Mouse (Mus musculus): ENCODE results near the gene Srd5a2. TPM values are rescaled to one million over a fixed set of nuclear protein-coding genes. Genes with fewer than 3 reads are reported as not detected.

Gene Srd5a2
- polyA plus RNA-seq, 1 experiment from 2014 or later = not detected

DNA sequence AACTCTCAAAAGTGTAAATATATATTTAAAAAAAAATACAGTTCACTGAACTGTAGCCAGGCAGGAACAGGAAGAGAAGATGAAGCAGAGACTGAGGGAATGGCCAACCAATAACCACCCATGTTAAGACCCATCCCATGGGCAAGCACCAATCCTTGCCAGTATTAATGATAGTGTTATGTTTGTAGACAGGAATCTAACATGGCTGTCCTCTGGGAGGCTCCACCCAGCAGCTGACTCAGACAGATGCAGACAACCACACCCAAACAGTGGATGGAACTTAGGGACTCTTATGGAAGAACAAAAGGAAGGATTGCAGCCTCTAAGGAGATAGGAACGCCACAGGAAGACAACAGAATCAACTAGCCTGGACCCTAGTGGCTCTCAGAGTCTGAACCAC, 64.8 kb downstream of the Srd5a2 start:
- H3K9ac ChIP-seq = no peak overlapping the region
- H3K4me1 ChIP-seq = 0 out of 2 replicates have a peak, but pooled peaks cover 5% of the 10 kb centered on the region
- no peaks in the 10 kb centered on the region for H3K27me3 ChIP-seq
- no peak for ATAC-seq (ENCODE audit: borderline replicate concordance, extremely low read depth, low FRiP score, low TSS enrichment)
- H3K4me3 ChIP-seq = no peak overlapping the region
- H3K9me3 ChIP-seq = no peaks in the 10 kb centered on the region
- no peaks in the 10 kb centered on the region for H3K36me3 ChIP-seq
- H3K27ac ChIP-seq = no peak overlapping the region
- WGBS = 71% methylated on average over 1 of the region's 1 CpGs
- H3K4me2 ChIP-seq = no peak overlapping the region

DNA sequence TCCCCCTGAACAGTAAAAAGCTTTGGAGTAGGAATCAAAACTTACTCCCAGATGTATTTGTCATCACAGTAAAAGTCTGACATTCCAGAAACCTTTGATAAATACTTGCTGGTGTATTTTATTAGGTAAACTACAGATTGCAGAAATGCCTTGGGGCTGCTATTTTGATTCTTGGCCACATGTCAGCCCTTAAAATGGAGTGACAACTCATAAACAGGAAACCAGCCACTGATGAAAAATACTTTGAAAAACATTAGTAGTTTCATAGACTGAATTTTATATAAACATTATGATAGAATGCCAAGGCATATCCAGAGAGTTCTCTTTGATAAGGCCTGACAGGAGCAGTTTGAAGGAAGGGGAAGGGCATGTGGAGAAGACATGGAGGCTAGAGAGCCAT, 71.7 kb downstream of the Srd5a2 start:
- ATAC-seq (ENCODE audit: borderline replicate concordance, extremely low read depth, low FRiP score, low TSS enrichment) = no peak
- H3K27ac ChIP-seq = no peak overlapping the region
- no peak overlapping the region for H3K4me3 ChIP-seq
- no peak overlapping the region for H3K9ac ChIP-seq
- no peak overlapping the region for H3K4me2 ChIP-seq
- H3K4me1 ChIP-seq = peaks cover 3% of the 10 kb centered on the region; the same call in 1 of the 2 replicates
- no peaks in the 10 kb centered on the region for H3K27me3 ChIP-seq
- no peaks in the 10 kb centered on the region for H3K36me3 ChIP-seq
- no peaks in the 10 kb centered on the region for H3K9me3 ChIP-seq

DNA sequence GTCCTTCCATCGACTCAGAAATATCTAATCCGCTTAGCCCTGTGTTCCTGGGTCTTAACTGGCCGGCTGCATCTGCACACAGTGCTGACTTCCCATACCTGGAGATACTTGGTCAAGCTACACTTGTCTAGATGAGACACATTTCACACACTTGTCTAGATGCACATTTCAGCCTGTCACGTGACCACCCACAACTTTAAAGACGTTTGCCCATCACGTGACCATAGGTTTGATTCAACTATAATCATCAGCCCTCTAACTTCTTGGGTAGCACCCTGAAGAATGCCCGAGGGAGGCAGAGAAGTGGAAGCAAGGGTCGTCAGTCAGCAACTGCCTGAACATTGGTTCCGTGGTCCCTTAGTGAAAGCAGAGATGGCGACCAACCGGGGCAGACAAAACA, 75.1 kb downstream of the Srd5a2 start:
- Histone ChIP-seq H3K4me2 (no peak overlapping the region), H3K27ac (no peak overlapping the region), H3K9me3 (no peaks in the 10 kb centered on the region), H3K4me3 (no peak overlapping the region), H3K4me1 (peaks cover 13% of the 10 kb centered on the region), H3K36me3 (no peaks in the 10 kb centered on the region), H3K9ac (no peak overlapping the region), H3K27me3 (no peaks in the 10 kb centered on the region)
- 88% methylated on average over 11 of the region's 11 CpGs for WGBS
- no peak for ATAC-seq (ENCODE audit: borderline replicate concordance, extremely low read depth, low FRiP score, low TSS enrichment)

DNA sequence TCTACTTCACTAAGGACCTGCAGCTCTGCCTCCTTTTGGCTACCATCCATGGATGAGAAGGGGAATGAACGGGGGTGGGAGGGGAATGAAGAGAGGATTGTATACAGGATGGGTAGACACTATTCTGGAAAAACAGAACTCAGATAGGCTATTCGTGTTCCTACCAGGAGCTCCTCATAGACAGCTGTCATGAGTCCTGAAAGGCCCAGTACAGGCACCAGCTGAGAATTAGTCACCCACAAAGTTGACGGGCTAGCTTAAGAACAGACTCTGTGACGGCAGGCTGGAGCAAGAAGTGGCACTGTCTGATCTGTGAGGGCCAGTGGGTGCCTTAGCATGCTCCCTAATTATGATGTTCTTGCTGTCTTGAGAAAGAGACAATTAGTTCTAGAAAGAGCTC, 76.4 kb downstream of the Srd5a2 start:
- H3K9me3 ChIP-seq = no peaks in the 10 kb centered on the region
- H3K4me2 ChIP-seq = no peak overlapping the region
- peaks cover 13% of the 10 kb centered on the region for H3K4me1 ChIP-seq
- H3K27me3 ChIP-seq = no peaks in the 10 kb centered on the region
- H3K27ac ChIP-seq = no peak overlapping the region
- no peak overlapping the region for H3K4me3 ChIP-seq
- WGBS = 68% methylated on average over 4 of the region's 4 CpGs
- ATAC-seq (ENCODE audit: borderline replicate concordance, extremely low read depth, low FRiP score, low TSS enrichment) = no peak
- H3K9ac ChIP-seq = no peak overlapping the region
- H3K36me3 ChIP-seq = no peaks in the 10 kb centered on the region

DNA sequence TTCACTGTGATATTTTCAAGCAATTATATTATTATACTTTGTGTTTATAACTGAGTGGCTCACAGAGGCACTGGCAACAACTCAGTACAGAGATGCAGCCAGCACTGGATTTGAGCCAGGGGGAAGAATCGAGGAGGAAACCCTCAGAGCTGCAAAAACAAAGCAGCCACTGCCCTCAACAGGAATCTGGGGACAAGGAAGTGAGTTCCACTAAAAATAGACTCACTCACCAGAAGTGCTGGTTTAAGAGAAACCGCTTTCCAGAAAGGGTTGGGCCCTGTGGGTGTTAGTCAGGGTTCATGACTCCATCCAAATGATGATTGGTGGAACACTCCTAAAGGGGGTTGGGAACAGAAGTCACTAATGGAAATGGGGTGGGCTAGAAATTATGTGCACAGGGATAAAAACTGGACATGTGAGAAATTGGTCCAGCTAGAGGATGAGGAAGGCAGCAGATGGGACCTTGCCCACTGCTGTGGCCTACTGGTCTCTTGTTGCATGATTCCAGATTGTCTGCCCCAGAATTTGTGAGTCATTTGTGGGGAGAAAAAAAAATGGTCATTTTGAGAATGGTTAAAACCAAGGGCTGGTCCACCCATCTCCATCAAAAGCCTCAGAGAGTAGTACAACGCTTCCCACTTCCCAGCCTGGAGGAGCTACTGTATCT, 77.2 kb downstream of the Srd5a2 start:
- Histone ChIP-seq H3K9ac (no peak overlapping the region), H3K36me3 (no peaks in the 10 kb centered on the region), H3K27me3 (no peaks in the 10 kb centered on the region), H3K4me2 (no peak overlapping the region), H3K27ac (peak overlapping the region; percentile 49), H3K9me3 (no peaks in the 10 kb centered on the region), H3K4me1 (peaks cover 13% of the 10 kb centered on the region), H3K4me3 (no peak overlapping the region)
- WGBS = 41% methylated on average over 3 of the region's 3 CpGs
- ATAC-seq (ENCODE audit: borderline replicate concordance, extremely low read depth, low FRiP score, low TSS enrichment) = peak; percentile 80; the same call in 1 of the 2 replicates

Other genes with a start within 250 kb of the Srd5a2 start
- gene Ehd3, start 243.8 kb downstream of the Srd5a2 start, polyA plus RNA-seq (2015; fragmentation: Nextera tagmentation; extraction: Ambion mirVana) = 9.7 and 11.1 TPM in 2 replicates
- 4.1 and 6.0 TPM in 2 replicates for gene Xdh, start 97.7 kb downstream of the Srd5a2 start, polyA plus RNA-seq (2015; fragmentation: Nextera tagmentation; extraction: Ambion mirVana)
- 86.1 and 90.5 TPM in 2 replicates for gene Memo1, start 247.6 kb upstream of the Srd5a2 start, polyA plus RNA-seq (2015; fragmentation: Nextera tagmentation; extraction: Ambion mirVana)

Measured in lung, embryonic 15.5 days (tissue).